ENCODE assay signal across 7 mouse cellular contexts in genomic region chr7:110388889-110389288, GRCm38 (mm10).
A peak's percentile ranks its signal among the peaks of the same experiment; 100 is the strongest.
DNase-seq lines count a peak whose midpoint lies in the region; ATAC-seq and TF ChIP-seq lines count a peak whose summit lies in the region.
"Not testable (repeated sequence)": the region's sequence is repeated elsewhere in the genome, so short reads cannot be mapped to it uniquely, and the experiment has no call there.

No protein-coding gene starts in this region.

- H3K9ac ChIP-seq in midbrain, postnatal 0 days (replicated peaks; ENCODE audit: low read length, poor library complexity, severe bottlenecking), result not testable (repeated sequence)

- H3K27me3 ChIP-seq in midbrain, postnatal 0 days (ENCODE audit: insufficient read depth, low read length); thymus, adult 2 months (ENCODE audit: control insufficient read depth, insufficient read depth, low read length): not testable (repeated sequence)

- not testable (repeated sequence) for H3K4me1 ChIP-seq in midbrain, postnatal 0 days (ENCODE audit: insufficient read depth, low read length); thymus, adult 2 months (replicated peaks; ENCODE audit: control insufficient read depth, insufficient read depth, low read length)

- H3K9me3 ChIP-seq in midbrain, postnatal 0 days (ENCODE audit: low read length), result not testable (repeated sequence)

- peak overlapping the region; percentile 29; the same call in 1 of the 2 replicates for H3K27ac ChIP-seq in left cerebral cortex, adult 2 months
- not testable (repeated sequence) for H3K27ac ChIP-seq in midbrain, postnatal 0 days (ENCODE audit: low read depth, low read length); thymus, adult 2 months (ENCODE audit: control insufficient read depth, insufficient read depth, low read length)

- not testable (repeated sequence) for H3K4me3 ChIP-seq in left cerebral cortex, adult 2 months; midbrain, postnatal 0 days (ENCODE audit: low read depth, low read length); thymus, adult 2 months (ENCODE audit: control insufficient read depth, insufficient read depth, low read length)

- 79% methylated on average over 2 of the region's 2 CpGs for WGBS in midbrain, postnatal 0 days
- WGBS in thymus, adult 2 months, result 58% methylated on average over 2 of the region's 2 CpGs

- not testable (repeated sequence) for H3K4me2 ChIP-seq in midbrain, postnatal 0 days (ENCODE audit: low read depth, low read length, poor library complexity, severe bottlenecking)

- TF ChIP-seq CTCF in left cerebral cortex, adult 2 months (IDR thresholded peaks at IDR 0.05); thymus, adult 2 months (IDR thresholded peaks at IDR 0.05; ENCODE audit: borderline replicate concordance, control insufficient read depth, extremely low read depth, insufficient read depth, low read length, poor library complexity): not testable (repeated sequence)
- peak; percentile 22; the same call in 1 of the 2 replicates for TF ChIP-seq CTCF in midbrain, postnatal 0 days (IDR thresholded peaks at IDR 0.05)

- H3K36me3 ChIP-seq in midbrain, postnatal 0 days (ENCODE audit: insufficient read depth, low read length); thymus, adult 2 months (ENCODE audit: control insufficient read depth, insufficient read depth, low read length): not testable (repeated sequence)

- 0 out of 2 replicates have a peak, but pooled peaks have one; percentile 36 for ATAC-seq in common myeloid progenitor, adult 5-6 weeks (replicated peaks; ENCODE audit: low read depth, poor library complexity, severe bottlenecking)
- ATAC-seq in midbrain, postnatal 0 days (ENCODE audit: low FRiP score), result not testable (repeated sequence)

- TF ChIP-seq POLR2A in thymus, adult 2 months (IDR thresholded peaks at IDR 0.05; ENCODE audit: control insufficient read depth, extremely low read depth, insufficient read depth, low read length, poor library complexity), result not testable (repeated sequence)

- DNase-seq in CD4-positive, CD25-positive, alpha-beta regulatory T cell, adult 2 months (ENCODE audit: low read depth, low spot score), result peak; percentile 16
- DNase-seq in induced T-regulatory cell, adult 2 months (ENCODE audit: low read depth), result peak; percentile 17
- DNase-seq in left cerebral cortex, adult 2 months (ENCODE audit: extremely low spot score in 1 of 2, low spot score in 2 of 2); midbrain, postnatal 0 days (ENCODE audit: low spot score): not testable (repeated sequence)
- DNase-seq in lung, postnatal 14 days, result peak; percentile 23
- peak; percentile 11 for DNase-seq in thymus, adult 2 months

- intact Hi-C loops in left cerebral cortex, adult 2 months (cut with DNase I), result not testable (repeated sequence)
